Mouse (Mus musculus): ENCODE data around the gene Nrm. TPM values are rescaled to one million over a fixed set of nuclear protein-coding genes. Genes with fewer than 3 reads are reported as not detected.

Nrm gene
- 16.8 TPM for total RNA-seq (2023)

DNA sequence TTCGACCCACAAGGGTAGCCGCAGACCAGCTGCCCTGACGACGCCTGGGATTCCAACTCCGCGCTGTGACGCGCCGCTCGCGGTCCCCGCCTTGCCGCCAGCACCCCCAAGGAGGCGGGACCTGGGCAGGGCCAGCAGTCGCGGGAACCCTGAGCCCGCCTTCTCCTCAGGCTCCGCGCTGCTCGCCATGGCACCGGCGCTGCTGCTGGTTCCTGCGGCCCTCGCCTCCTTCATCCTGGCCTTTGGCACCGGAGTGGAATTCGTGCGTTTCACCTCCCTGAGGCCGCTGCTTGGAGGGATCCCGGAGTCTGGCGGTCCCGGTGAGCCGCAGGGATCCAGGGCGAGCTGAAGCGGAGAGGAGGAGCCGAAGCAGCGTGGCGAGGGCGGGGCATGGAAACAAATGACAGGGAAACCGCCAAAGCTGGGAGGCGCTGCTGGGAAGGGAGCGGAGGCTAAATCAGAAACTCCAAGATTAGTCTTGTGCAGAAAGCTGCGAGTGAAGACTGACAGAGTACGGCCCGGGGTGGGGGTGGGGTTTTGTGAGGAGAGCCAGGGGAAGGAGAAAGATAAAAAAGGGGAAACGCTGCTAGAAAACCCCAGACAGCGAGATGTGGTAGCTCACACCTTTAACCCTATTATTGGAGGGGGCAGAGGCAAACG, at the start of gene Nrm:
Gene Nrm (plus strand): TSS at position 121 of the 660 bp plus-strand sequence.

GRCm38 (mm10) chr17:35821439-35822430, 39.4 kb upstream of the Nrm start, which contains the start of gene Ier3:
Gene Ier3 (plus strand): TSS chr17:35821684.

GRCm38 (mm10) chr17:35822964-35823937, 37.9 kb upstream of the Nrm start, which contains the start of gene Flot1:
Gene Flot1 (plus strand): TSS chr17:35823230.

DNA sequence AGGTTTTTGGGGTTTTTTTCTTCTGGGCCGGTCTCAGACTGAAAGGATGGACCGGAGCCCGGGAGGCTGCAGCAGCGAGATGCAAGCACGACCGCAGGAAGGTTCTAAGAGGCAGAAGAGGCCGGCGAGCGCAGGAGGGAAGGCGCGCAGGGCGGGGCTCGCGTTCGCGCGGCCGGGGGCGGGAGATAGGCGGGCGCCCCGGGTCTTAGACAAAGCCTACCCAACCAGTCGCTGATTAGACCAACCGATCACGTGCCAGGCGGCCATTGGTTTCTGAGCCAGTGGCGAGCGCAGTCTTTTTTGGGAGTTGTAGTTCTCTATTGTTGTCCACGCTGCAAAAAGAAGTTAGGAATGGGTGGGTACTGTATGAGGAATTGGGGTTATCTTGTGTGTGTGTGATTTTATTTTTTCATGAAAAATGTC, 23.0 kb upstream of the Nrm start, which contains the start of gene Tubb5:
Gene Tubb5 (minus strand): TSS at position 185 of the 423 bp plus-strand sequence.

GRCm38 (mm10) chr17:35841076-35841950, 19.8 kb upstream of the Nrm start, which contains the start of gene Mdc1:
Gene Mdc1 (plus strand): TSS chr17:35841515.

DNA sequence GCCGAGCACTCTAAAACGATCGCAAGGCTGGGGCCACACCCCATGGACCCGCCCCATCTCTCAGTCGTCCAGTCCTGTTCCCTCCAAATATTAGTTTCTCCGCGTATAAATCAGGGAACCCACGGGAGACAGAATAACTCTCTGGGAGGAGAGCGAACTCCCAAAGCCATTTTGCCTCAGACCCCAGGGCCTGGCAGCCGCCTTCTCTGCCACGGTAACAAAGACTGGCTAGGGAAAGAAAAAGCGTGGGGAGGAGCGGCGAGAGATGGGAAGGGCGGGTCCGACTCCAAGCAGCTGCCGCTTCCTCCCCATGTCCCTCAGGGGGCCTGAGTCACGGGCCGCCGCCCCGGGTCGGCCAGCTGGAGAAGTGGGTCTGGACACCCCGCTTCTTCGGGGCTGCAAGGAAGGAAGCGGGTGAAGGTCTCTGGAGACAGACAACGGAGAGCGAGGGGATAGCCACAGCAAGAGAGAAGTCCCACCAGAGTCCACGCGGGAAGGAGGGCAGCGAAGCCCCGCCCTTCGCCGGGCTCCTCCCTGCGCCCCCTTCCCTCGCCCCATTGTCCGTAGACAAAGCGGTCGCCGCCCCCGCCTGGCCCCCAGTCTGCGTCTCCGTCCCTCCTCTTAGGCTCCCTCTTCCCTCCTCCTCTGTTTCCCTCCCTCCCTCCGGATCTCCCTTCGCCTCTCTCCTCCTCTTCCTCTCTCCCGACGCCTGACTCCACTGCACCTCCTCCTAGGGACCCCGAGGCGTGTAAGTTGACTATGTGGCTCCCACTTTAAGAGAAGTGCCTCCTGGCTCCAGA, 4.6 kb downstream of the Nrm start, which contains the start of gene Ppp1r18:
Gene Ppp1r18 (plus strand): TSS at position 113 of the 800 bp plus-strand sequence.

DNA sequence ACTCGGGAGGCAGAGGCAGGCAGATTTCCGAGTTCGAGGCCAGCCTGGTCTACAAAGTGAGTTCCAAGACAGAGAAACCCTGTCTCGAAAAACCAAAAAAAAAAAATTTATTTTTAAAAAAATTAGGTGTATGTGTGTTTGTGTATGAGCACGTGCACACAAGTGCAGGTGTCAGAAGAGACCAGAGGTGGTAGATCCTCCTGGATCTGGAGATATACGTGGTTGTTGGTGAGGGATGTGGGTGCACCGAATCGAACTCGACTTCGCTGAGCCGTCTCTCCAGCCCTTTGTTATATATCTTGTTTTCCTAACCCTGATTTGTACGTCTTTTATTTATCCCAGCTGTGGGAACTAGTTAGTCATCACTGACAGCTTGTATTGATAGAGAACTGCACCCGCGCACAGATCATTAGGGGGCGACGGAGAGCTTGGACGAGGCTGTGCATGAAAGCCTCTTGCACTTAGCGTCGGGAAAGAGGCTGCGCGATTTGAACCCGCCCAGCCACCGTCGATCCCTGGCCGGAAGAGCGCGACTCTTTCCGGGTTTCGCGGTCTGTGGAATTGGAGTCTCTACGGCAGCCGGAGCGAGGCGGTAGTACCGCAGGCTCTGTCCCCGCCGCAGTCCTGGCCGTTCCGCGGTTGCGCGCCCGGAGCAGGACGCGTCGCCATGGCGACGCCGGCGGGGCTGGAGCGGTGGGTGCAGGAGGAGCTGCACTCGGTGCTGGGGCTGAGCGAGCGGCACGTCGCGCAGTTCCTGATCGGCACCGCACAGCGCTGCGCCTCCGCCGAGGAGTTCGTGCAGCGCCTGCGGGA, 18.3 kb downstream of the Nrm start, which contains the start of gene Dhx16:
Gene Dhx16 (plus strand): TSS at position 575 of the 813 bp plus-strand sequence.

DNA sequence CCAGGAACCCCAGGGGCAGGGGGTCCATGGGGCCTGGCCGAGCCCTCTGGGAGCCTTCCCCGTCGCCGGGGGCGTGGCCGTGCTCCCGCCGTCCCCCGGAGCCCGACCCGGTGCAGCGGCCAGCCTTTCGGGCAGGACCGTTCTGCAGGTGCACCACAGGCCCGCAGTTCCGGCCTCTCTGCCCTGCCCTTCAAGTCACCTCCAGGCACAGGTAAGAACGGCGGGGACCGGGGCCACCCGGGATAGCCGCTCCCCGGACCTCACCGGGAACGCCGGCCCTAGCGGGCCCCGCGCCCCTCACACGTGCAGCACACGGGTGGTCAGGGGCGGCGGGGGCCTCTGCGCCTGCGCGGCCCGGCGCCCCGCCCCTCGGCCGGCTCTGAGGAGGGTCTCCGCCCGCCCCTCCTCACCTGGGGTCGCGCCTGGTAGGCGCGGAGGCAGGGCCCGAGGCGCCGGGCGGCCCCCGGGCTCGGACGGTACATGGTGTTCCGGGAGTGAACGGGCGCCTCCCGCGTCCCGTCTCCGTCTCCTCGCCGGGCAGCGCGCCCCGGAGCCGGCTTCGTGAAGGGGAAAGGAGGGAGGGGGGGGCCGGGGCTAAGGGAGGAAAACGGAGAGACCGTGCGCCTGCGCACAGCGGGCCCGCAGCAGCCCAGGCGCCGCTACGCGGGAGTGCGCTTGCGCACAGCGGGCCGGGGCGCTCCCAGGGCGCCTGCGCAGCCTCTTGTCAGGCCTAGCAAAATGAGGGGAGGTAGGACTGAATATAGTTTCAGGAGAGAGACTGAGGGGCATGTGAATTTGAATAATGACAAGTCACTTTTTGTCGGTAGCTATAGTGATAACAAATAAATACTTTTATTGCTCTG, 35.9 kb downstream of the Nrm start, which contains the start of gene 2310061I04Rik:
Gene 2310061I04Rik (minus strand): TSS at position 651 of the 863 bp plus-strand sequence.

DNA sequence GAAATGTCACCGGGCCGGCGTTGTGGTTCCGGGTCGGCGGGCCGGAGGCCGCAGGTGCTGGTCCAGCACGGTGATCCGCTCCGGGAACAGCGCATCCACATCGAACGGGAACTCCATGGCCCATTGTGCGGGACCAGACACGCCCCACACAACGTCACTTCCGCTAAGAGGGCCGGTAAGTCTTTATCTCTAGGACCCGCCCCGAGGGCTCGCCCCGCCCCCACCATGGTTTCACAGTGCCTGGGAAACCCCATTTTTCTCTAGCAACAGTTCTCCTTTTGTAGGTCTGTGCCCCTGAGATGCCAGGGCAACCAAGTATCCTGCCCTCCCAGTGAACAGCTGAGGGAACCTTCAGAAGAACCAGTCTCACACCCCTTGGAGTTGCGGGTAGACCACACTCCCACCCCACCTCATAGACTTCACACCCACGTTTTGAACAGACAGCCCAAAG, 48.8 kb downstream of the Nrm start, which contains the start of gene Atat1:
Gene Atat1 (minus strand): TSS at position 157 of the 451 bp plus-strand sequence.

Other genes with a start within 250 kb of the Nrm start
- gene Gm9573, start 234.7 kb upstream of the Nrm start, total RNA-seq (2023) = not detected
- gene Mucl3, start 217.6 kb upstream of the Nrm start, total RNA-seq (2023) = not detected
- 45.6 TPM for gene Vars2, start 193.7 kb upstream of the Nrm start, total RNA-seq (2023)
- 15.9 TPM for gene Gtf2h4, start 187.6 kb upstream of the Nrm start, total RNA-seq (2023)
- 10.0 TPM for gene Ddr1, start 156.7 kb upstream of the Nrm start, total RNA-seq (2023)
- 10.8 TPM for gene Ier3, start 39.6 kb upstream of the Nrm start, total RNA-seq (2023)
- gene Flot1, start 38.1 kb upstream of the Nrm start, total RNA-seq (2023) = 52.4 TPM
- 692 TPM for gene Tubb5, start 23.0 kb upstream of the Nrm start, total RNA-seq (2023)
- 76.2 TPM for gene Mdc1, start 19.8 kb upstream of the Nrm start, total RNA-seq (2023)
- gene Ppp1r18, start 4.3 kb downstream of the Nrm start, total RNA-seq (2023) = 239 TPM
- 109 TPM for gene Dhx16, start 18.5 kb downstream of the Nrm start, total RNA-seq (2023)
- 23.7 TPM for gene 2310061I04Rik, start 36.1 kb downstream of the Nrm start, total RNA-seq (2023)
- 8.6 TPM for gene Atat1, start 48.8 kb downstream of the Nrm start, total RNA-seq (2023)
- gene Mrps18b, start 55.1 kb downstream of the Nrm start, total RNA-seq (2023) = 67.6 TPM
- gene Ppp1r10, start 55.1 kb downstream of the Nrm start, total RNA-seq (2023) = 156 TPM
- 116 TPM for gene Abcf1, start 108.4 kb downstream of the Nrm start, total RNA-seq (2023)
- gene Gnl1, start 118.5 kb downstream of the Nrm start, total RNA-seq (2023) = 51.7 TPM
- 47.3 TPM for gene Prr3, start 118.9 kb downstream of the Nrm start, total RNA-seq (2023)
- gene H2-T24, start 159.2 kb downstream of the Nrm start, total RNA-seq (2023) = 22.1 TPM
- gene H2-T23, start 171.5 kb downstream of the Nrm start, total RNA-seq (2023) = 301 TPM
- gene H2-T22, start 181.4 kb downstream of the Nrm start, total RNA-seq (2023) = 184 TPM
- 1.0 TPM for gene Gm6034, start 181.6 kb downstream of the Nrm start, total RNA-seq (2023)
- gene Gm11127, start 197.1 kb downstream of the Nrm start, total RNA-seq (2023) = 81.8 TPM